ENCODE assay signal across 34 mouse cellular contexts in genomic region chr13:45769757-45770156, GRCm38 (mm10).
DNase-seq lines count a peak whose midpoint lies in the region; TF ChIP-seq lines count a peak whose summit lies in the region.
"Had no signal": no experiment of that assay in that cellular context is flagged by ENCODE, and none has a peak within 500 bp of the region (broad histone marks: within the 10 kb centered on the region; RNA-seq: fewer than 3 reads in every experiment).

No protein-coding gene starts in this region.

- H3K4me1 ChIP-seq in CH12.LX (ENCODE audit: control insufficient read depth in 1 of 2, insufficient read depth in 2 of 2) (peaks cover 2 to 3% of the 10 kb centered on the region in 2 experiments; a peak in 1 of 4 replicates), MEL (ENCODE audit: control insufficient read depth in 1 of 2, insufficient read depth in 2 of 2, low read length in 2 of 2) (peaks cover 0 to 2% of the 10 kb centered on the region in 2 experiments; a peak in 1 of 4 replicates)
- H3K4me1 ChIP-seq: embryonic facial prominence, embryonic 10.5 days; embryonic facial prominence, embryonic 15.5 days; limb, embryonic 13.5 days had no signal

- no peak overlapping the region for H3K4me2 ChIP-seq in CH12.LX (ENCODE audit: insufficient read depth, low read depth, poor library complexity, severe bottlenecking)
- H3K4me2 ChIP-seq: embryonic facial prominence, embryonic 15.5 days; forebrain, embryonic 12.5 days; heart, embryonic 11.5 days; hindbrain, embryonic 13.5 days; limb, embryonic 13.5 days; liver, embryonic 13.5 days; midbrain, embryonic 13.5 days had no signal

- H3K27ac ChIP-seq in CH12.LX (ENCODE audit: insufficient read depth, low read depth) = no peak overlapping the region
- H3K27ac ChIP-seq in MEL (ENCODE audit: control insufficient read depth, low read depth, low read length) = no peak overlapping the region
- H3K27ac ChIP-seq in gastrocnemius, adult 2 months = no peak overlapping the region
- H3K27ac ChIP-seq: embryonic facial prominence, embryonic 10.5 days; embryonic facial prominence, embryonic 15.5 days; forebrain, embryonic 12.5 days; hindbrain, embryonic 13.5 days; kidney, postnatal 0 days; limb, embryonic 13.5 days; liver, embryonic 13.5 days; midbrain, embryonic 13.5 days; stomach, postnatal 0 days had no signal

- in situ Hi-C loops in CH12.LX (cut with MboI; ENCODE audit: low pct_ligation_motif_present, low pct_unique_long_range_greater_than_20kb, low sequenced_read_pairs) = no loop called here

- DNase-seq in right cerebral cortex, adult 18-20 months = peak; percentile 63
- no peak for DNase-seq in right cerebral cortex, postnatal 10 days (ENCODE audit: low spot score in 2 of 2)
- DNase-seq in CH12.LX (ENCODE audit: extremely low read depth) = no peak
- no peak for DNase-seq in MEL (ENCODE audit: low read depth, low spot score)
- DNase-seq in right cerebral cortex, postnatal 36 days (ENCODE audit: low spot score in 2 of 2) = peak; percentile 19 to 55
- no peak for DNase-seq in gastrocnemius, adult 2 months
- no peak for DNase-seq in ovary, adult 18-20 months (ENCODE audit: low spot score)
- DNase-seq: adrenal gland, adult 2 months; adrenal gland, postnatal 36 days; B cell, adult 2 months; cerebellum, adult 2 months; cerebellum, postnatal 14 days; forebrain, postnatal 0 days; gastrocnemius, postnatal 36 days; heart, adult 18-20 months; heart, postnatal 4 days; kidney, adult 8-10 months; kidney, postnatal 4 days; layer of hippocampus, postnatal 36 days; liver, embryonic 13.5 days; lung, adult 18-20 months; lung, postnatal 4 days; retina, postnatal 1 day; thymus, postnatal 14 days had no signal

- intact Hi-C loops in gastrocnemius, adult 2 months (cut with DNase I) = no loop called here

- H3K79me2 ChIP-seq in CH12.LX (replicated peaks; ENCODE audit: control insufficient read depth, extremely low read depth, insufficient read depth, poor library complexity, severe bottlenecking) (no peaks in the 10 kb centered on the region), MEL (ENCODE audit: control insufficient read depth, insufficient read depth, low read length, poor library complexity) (no peaks in the 10 kb centered on the region)

- H3K27me3 ChIP-seq in CH12.LX (replicated peaks) (no peaks in the 10 kb centered on the region), MEL (ENCODE audit: control insufficient read depth in 1 of 2, insufficient read depth in 2 of 2, low read length in 2 of 2) (no peaks in the 10 kb centered on the region)
- H3K27me3 ChIP-seq: embryonic facial prominence, embryonic 15.5 days; hindbrain, embryonic 13.5 days; limb, embryonic 13.5 days; liver, embryonic 13.5 days; megakaryocyte, embryonic 14.5 days; midbrain, embryonic 13.5 days had no signal

- H3K9me3 ChIP-seq in CH12.LX (replicated peaks; ENCODE audit: low read length) = no peaks in the 10 kb centered on the region
- H3K9me3 ChIP-seq in MEL (replicated peaks; ENCODE audit: insufficient read depth, low read length) = no peaks in the 10 kb centered on the region
- H3K9me3 ChIP-seq: embryonic facial prominence, embryonic 10.5 days; embryonic facial prominence, embryonic 15.5 days; forebrain, embryonic 12.5 days; hindbrain, embryonic 13.5 days; liver, embryonic 13.5 days; megakaryocyte, embryonic 14.5 days; midbrain, embryonic 13.5 days had no signal

- TF ChIP-seq POLR2A in CH12.LX (IDR thresholded peaks at IDR 0.05; ENCODE audit: low read depth, low read length) = no peak
- no peak for TF ChIP-seq POLR2A in MEL (IDR thresholded peaks at IDR 0.05; ENCODE audit: control insufficient read depth in 1 of 2, insufficient read depth in 1 of 2, low read depth in 1 of 2, low read length in 2 of 2, poor library complexity in 1 of 2)

- TF ChIP-seq EP300 in CH12.LX (IDR thresholded peaks at IDR 0.05; ENCODE audit: low read length) = no peak
- TF ChIP-seq EP300 in MEL (IDR thresholded peaks at IDR 0.05; ENCODE audit: low read depth in 1 of 2, low read length in 2 of 2) = no peak

- dilution Hi-C loops in CH12.LX (cut with MboI; ENCODE audit: extremely low pct_ligation_motif_present, extremely low pct_unique_long_range_greater_than_20kb, low sequenced_read_pairs) = no loop called here

- no peak overlapping the region for H3K4me3 ChIP-seq in CH12.LX (replicated peaks in 1 of 3; ENCODE audit: low read depth in 2 of 3, low read length in 2 of 3, poor library complexity in 1 of 3)
- no peak overlapping the region for H3K4me3 ChIP-seq in MEL (ENCODE audit: control insufficient read depth in 1 of 2, insufficient read depth in 1 of 2, low read depth in 2 of 2, low read length in 2 of 2)
- H3K4me3 ChIP-seq in gastrocnemius, adult 2 months = no peak overlapping the region
- H3K4me3 ChIP-seq: embryonic facial prominence, embryonic 10.5 days; embryonic facial prominence, embryonic 15.5 days; forebrain, embryonic 12.5 days; hindbrain, embryonic 13.5 days; limb, embryonic 13.5 days; liver, embryonic 13.5 days; megakaryocyte, embryonic 14.5 days; midbrain, embryonic 13.5 days had no signal

- H3K9ac ChIP-seq in CH12.LX (ENCODE audit: insufficient read depth, low read depth) = no peak overlapping the region
- no peak overlapping the region for H3K9ac ChIP-seq in MEL (ENCODE audit: control insufficient read depth, low read depth, low read length, poor library complexity, severe bottlenecking)
- H3K9ac ChIP-seq: embryonic facial prominence, embryonic 15.5 days; forebrain, embryonic 12.5 days; forebrain, postnatal 0 days; hindbrain, embryonic 13.5 days; limb, embryonic 13.5 days; liver, embryonic 13.5 days; midbrain, embryonic 13.5 days had no signal

- H3K36me3 ChIP-seq in CH12.LX (replicated peaks in 1 of 2; ENCODE audit: control insufficient read depth in 1 of 2, insufficient read depth in 1 of 2, low read length in 1 of 2) = peaks cover 31 to 81% of the 10 kb centered on the region in 2 experiments
- no peaks in the 10 kb centered on the region for H3K36me3 ChIP-seq in MEL (ENCODE audit: control insufficient read depth in 1 of 2, insufficient read depth in 2 of 2, low read length in 2 of 2)
- H3K36me3 ChIP-seq: embryonic facial prominence, embryonic 10.5 days; embryonic facial prominence, embryonic 15.5 days; forebrain, embryonic 12.5 days; liver, embryonic 13.5 days had no signal

- TF ChIP-seq CTCF in CH12.LX (conservative IDR thresholded peaks at IDR 0.05 in 1 of 2, IDR thresholded peaks at IDR 0.05 in 1 of 2; ENCODE audit: low read depth in 2 of 2, low read length in 2 of 2) = no peak
- TF ChIP-seq CTCF in MEL (IDR thresholded peaks at IDR 0.05 in 2 of 3, conservative IDR thresholded peaks at IDR 0.05 in 1 of 3; ENCODE audit: control insufficient read depth in 1 of 3, insufficient read depth in 1 of 3, low read depth in 2 of 3, low read length in 3 of 3, poor library complexity in 1 of 3, severe bottlenecking in 1 of 3) = no peak
- no peak for TF ChIP-seq CTCF in gastrocnemius, adult 2 months (IDR thresholded peaks at IDR 0.05)

- TF ChIP-seq RAD21 in CH12.LX (IDR thresholded peaks at IDR 0.05; ENCODE audit: low read depth, low read length) (no peak), MEL (IDR thresholded peaks at IDR 0.05; ENCODE audit: low read depth, low read length) (no peak)

TF ChIP-seq in CH12.LX, 34 proteins besides CTCF, POLR2A, EP300 and RAD21:
- TF ChIP-seq ZC3H11A (IDR thresholded peaks at IDR 0.05; ENCODE audit: low read depth, low read length) (no peak), HCFC1 (IDR thresholded peaks at IDR 0.05; ENCODE audit: low read depth, low read length) (no peak), E2F4 (IDR thresholded peaks at IDR 0.05; ENCODE audit: insufficient replicate concordance, low read depth, low read length) (no peak), USF2 (conservative IDR thresholded peaks at IDR 0.05; ENCODE audit: low read depth, low read length) (peak; percentile 60), SMC3 (IDR thresholded peaks at IDR 0.05; ENCODE audit: low read depth, low read length) (no peak), ZNF384 (IDR thresholded peaks at IDR 0.05; ENCODE audit: low read depth, low read length) (no peak), NRF1 (IDR thresholded peaks at IDR 0.05; ENCODE audit: low read depth, low read length) (no peak), SIN3A (IDR thresholded peaks at IDR 0.05; ENCODE audit: low read length) (no peak), TBP (conservative IDR thresholded peaks at IDR 0.05; ENCODE audit: low read depth, low read length) (no peak), GABPA (IDR thresholded peaks at IDR 0.05; ENCODE audit: insufficient replicate concordance, low read depth, low read length) (no peak), IRF4 (IDR thresholded peaks at IDR 0.05; ENCODE audit: low read depth, low read length) (no peak), ZMIZ1 (IDR thresholded peaks at IDR 0.05; ENCODE audit: low read depth, low read length) (no peak), BHLHE40 (IDR thresholded peaks at IDR 0.05; ENCODE audit: low read depth, low read length) (peak; percentile 25; the same call in 1 of the 2 replicates), USF1 (IDR thresholded peaks at IDR 0.05; ENCODE audit: low read depth, low read length) (peak; percentile 34; the same call in 1 of the 2 replicates), CHD2 (IDR thresholded peaks at IDR 0.05; ENCODE audit: low read length) (no peak)

TF ChIP-seq in MEL, 35 proteins besides CTCF, POLR2A, EP300 and RAD21:
- no peak for TF ChIP-seq BHLHE40 (IDR thresholded peaks at IDR 0.05; ENCODE audit: borderline replicate concordance, low read depth, low read length)
- peak in 1 of 2 experiments; percentile 52; a peak in 1 of 4 replicates for TF ChIP-seq USF2 (IDR thresholded peaks at IDR 0.05; ENCODE audit: borderline replicate concordance in 1 of 2, insufficient read depth in 1 of 2, low read depth in 1 of 2, low read length in 2 of 2)
- TF ChIP-seq JUND (IDR thresholded peaks at IDR 0.05; ENCODE audit: low read depth, low read length) = no peak
- no peak for TF ChIP-seq MEF2A (IDR thresholded peaks at IDR 0.05; ENCODE audit: extremely low read depth, insufficient replicate concordance, low read depth, low read length, poor library complexity, severe bottlenecking)
- peak; percentile 73 for TF ChIP-seq USF1 (IDR thresholded peaks at IDR 0.05; ENCODE audit: low read depth, low read length)
- TF ChIP-seq TAL1 (IDR thresholded peaks at IDR 0.05; ENCODE audit: low read length) = no peak

Comparison
In these comparisons a context has a peak if more than half of its experiments do, and no peak if none do; other contexts are left out.
1. DNase-seq: peak in right cerebral cortex, adult 18-20 months (single experiment) and right cerebral cortex, postnatal 36 days (2 of 2); none in right cerebral cortex, postnatal 10 days (0 of 2), CH12.LX (single experiment), MEL (single experiment), gastrocnemius, adult 2 months (single experiment) and ovary, adult 18-20 months (single experiment).